10 mouse cellular contexts compared by ENCODE assay signal in genomic region chr11:115706584-115706983, GRCm38 (mm10). TPM values are rescaled to one million over a fixed set of nuclear protein-coding genes. Genes with fewer than 3 reads are reported as not detected.
A peak's percentile ranks its signal among the peaks of the same experiment; 100 is the strongest.
DNase-seq lines count a peak whose midpoint lies in the region; ATAC-seq and TF ChIP-seq lines count a peak whose summit lies in the region.
"Had no signal": no experiment of that assay in that cellular context is flagged by ENCODE, and none has a peak within 500 bp of the region (broad histone marks: within the 10 kb centered on the region; RNA-seq: fewer than 3 reads in every experiment).

No protein-coding gene starts in this region.

- no peak for DNase-seq in kidney, postnatal 0 days (ENCODE audit: low spot score)
- no peak for DNase-seq in kidney, adult 8-10 months
- DNase-seq in embryonic facial prominence, embryonic 14.5 days (ENCODE audit: low spot score) = no peak
- no peak for DNase-seq in adrenal gland, adult 18-20 months (ENCODE audit: low spot score in 2 of 2)
- no peak for DNase-seq in urinary bladder, adult 2 months (ENCODE audit: low spot score)
- no peak for DNase-seq in left cerebral cortex, adult 8-10 months (ENCODE audit: low spot score in 2 of 2)
- DNase-seq: cerebellum, adult 18-20 months had no signal

- no peak overlapping the region for H3K27ac ChIP-seq in kidney, postnatal 0 days
- H3K27ac ChIP-seq in embryonic facial prominence, embryonic 14.5 days (replicated peaks; ENCODE audit: low read depth, low read length) = no peak overlapping the region
- H3K27ac ChIP-seq in intestine, embryonic 15.5 days = no peak overlapping the region
- H3K27ac ChIP-seq in midbrain, embryonic 16.5 days (ENCODE audit: low read length) = no peak overlapping the region

- H3K27me3 ChIP-seq in kidney, postnatal 0 days (ENCODE audit: insufficient read depth, low read length) = no peaks in the 10 kb centered on the region
- H3K27me3 ChIP-seq in embryonic facial prominence, embryonic 14.5 days (replicated peaks; ENCODE audit: control insufficient read depth, insufficient read depth, low read length) = no peaks in the 10 kb centered on the region
- no peaks in the 10 kb centered on the region for H3K27me3 ChIP-seq in intestine, embryonic 15.5 days (replicated peaks)
- no peaks in the 10 kb centered on the region for H3K27me3 ChIP-seq in midbrain, embryonic 16.5 days (ENCODE audit: control insufficient read depth, insufficient read depth, low read depth, low read length)
- H3K27me3 ChIP-seq: Patski had no signal

- peaks cover 13% of the 10 kb centered on the region; the same call in 1 of the 2 replicates for H3K4me1 ChIP-seq in kidney, postnatal 0 days (replicated peaks; ENCODE audit: insufficient read depth, low read length)
- peaks cover 9% of the 10 kb centered on the region for H3K4me1 ChIP-seq in embryonic facial prominence, embryonic 14.5 days (ENCODE audit: control insufficient read depth, insufficient read depth, low read length)
- peaks cover 17% of the 10 kb centered on the region for H3K4me1 ChIP-seq in intestine, embryonic 15.5 days (replicated peaks)
- peaks cover 25% of the 10 kb centered on the region for H3K4me1 ChIP-seq in midbrain, embryonic 16.5 days (ENCODE audit: control insufficient read depth, insufficient read depth, low read length)

- no peaks in the 10 kb centered on the region for H3K9me3 ChIP-seq in kidney, postnatal 0 days (replicated peaks; ENCODE audit: low read length)
- H3K9me3 ChIP-seq in embryonic facial prominence, embryonic 14.5 days (ENCODE audit: control insufficient read depth, low read length) = no peaks in the 10 kb centered on the region
- H3K9me3 ChIP-seq in intestine, embryonic 15.5 days = no peaks in the 10 kb centered on the region
- no peaks in the 10 kb centered on the region for H3K9me3 ChIP-seq in midbrain, embryonic 16.5 days (replicated peaks; ENCODE audit: control insufficient read depth, low read length, poor library complexity, severe bottlenecking)

- H3K36me3 ChIP-seq in kidney, postnatal 0 days (ENCODE audit: insufficient read depth, low read length) = no peaks in the 10 kb centered on the region
- H3K36me3 ChIP-seq in embryonic facial prominence, embryonic 14.5 days (ENCODE audit: control insufficient read depth, insufficient read depth, low read length) = no peaks in the 10 kb centered on the region
- H3K36me3 ChIP-seq in intestine, embryonic 15.5 days = no peaks in the 10 kb centered on the region
- no peaks in the 10 kb centered on the region for H3K36me3 ChIP-seq in midbrain, embryonic 16.5 days (ENCODE audit: control insufficient read depth, insufficient read depth, low read length)

- TF ChIP-seq CTCF in kidney, postnatal 0 days (IDR thresholded peaks at IDR 0.05; ENCODE audit: low read depth) = no peak

- H3K9ac ChIP-seq in kidney, postnatal 0 days (ENCODE audit: low read depth, low read length) = no peak overlapping the region
- H3K9ac ChIP-seq in embryonic facial prominence, embryonic 14.5 days (ENCODE audit: low read depth, low read length) = peak overlapping the region; percentile 98
- 0 out of 2 replicates have a peak overlapping the region, but pooled peaks have one; percentile 99 for H3K9ac ChIP-seq in intestine, embryonic 15.5 days
- peak overlapping the region; percentile 86; the same call in 1 of the 2 replicates for H3K9ac ChIP-seq in midbrain, embryonic 16.5 days (ENCODE audit: low read depth, low read length)

- ATAC-seq in kidney, postnatal 0 days (replicated peaks; ENCODE audit: low FRiP score, low read depth) = no peak
- ATAC-seq in embryonic facial prominence, embryonic 14.5 days (ENCODE audit: low read depth) = no peak
- ATAC-seq in intestine, embryonic 15.5 days = no peak
- no peak for ATAC-seq in midbrain, embryonic 16.5 days
- ATAC-seq: Patski had no signal

- WGBS in kidney, postnatal 0 days = 87% methylated on average over 10 of the region's 10 CpGs
- 88% methylated on average over 10 of the region's 10 CpGs for WGBS in embryonic facial prominence, embryonic 14.5 days
- WGBS in intestine, embryonic 15.5 days = 90% methylated on average over 10 of the region's 10 CpGs
- 91% methylated on average over 10 of the region's 10 CpGs for WGBS in midbrain, embryonic 16.5 days

- H3K4me2 ChIP-seq in kidney, postnatal 0 days (ENCODE audit: low read length) = peak overlapping the region; percentile 78
- peak overlapping the region; percentile 79 for H3K4me2 ChIP-seq in embryonic facial prominence, embryonic 14.5 days (ENCODE audit: low read depth, low read length)
- H3K4me2 ChIP-seq in intestine, embryonic 15.5 days (replicated peaks) = peak overlapping the region; percentile 75
- peak overlapping the region; percentile 79 for H3K4me2 ChIP-seq in midbrain, embryonic 16.5 days (ENCODE audit: low read length)

- H3K4me3 ChIP-seq in kidney, postnatal 0 days (replicated peaks; ENCODE audit: low read depth, low read length) = peak overlapping the region; percentile 99; the same call in 1 of the 2 replicates
- H3K4me3 ChIP-seq in embryonic facial prominence, embryonic 14.5 days (ENCODE audit: low read depth, low read length) = peak overlapping the region; percentile 100
- H3K4me3 ChIP-seq in intestine, embryonic 15.5 days (replicated peaks) = no peak overlapping the region
- no peak overlapping the region for H3K4me3 ChIP-seq in midbrain, embryonic 16.5 days (ENCODE audit: low read depth, low read length)

RNA-seq across cellular contexts. Expression of gene Grb2, which starts 1.8 kb away (rescaled TPM):
- polyA plus RNA-seq in kidney, postnatal 0 days (2015; fragmentation: Nextera tagmentation; extraction: Ambion mirVana) = 69.9 and 72.8 TPM in 2 replicates
- 66.7 TPM in 2 replicates for polyA plus RNA-seq in embryonic facial prominence, embryonic 14.5 days (2014; fragmentation: Nextera tagmentation; extraction: Ambion mirVana)
- polyA plus RNA-seq in intestine, embryonic 15.5 days (2015; fragmentation: Nextera tagmentation; extraction: Ambion mirVana) = 79.3 and 79.4 TPM in 2 replicates
- polyA plus RNA-seq in midbrain, embryonic 16.5 days (2015; fragmentation: Nextera tagmentation; extraction: Ambion mirVana) = 177 and 196 TPM in 2 replicates
- 100 to 1,000 TPM in 1 of 2 experiments, 10 to 100 TPM in 1; 97.2 to 132 TPM for total RNA-seq in adrenal gland, adult 18-20 months (2021)
- 57.2 and 62.8 TPM in 2 replicates for polyA plus RNA-seq in urinary bladder, adult 2 months (2012; rRNA removed)
- total RNA-seq in left cerebral cortex, adult 8-10 months (2022) = 100 to 1,000 TPM; 206 to 217 (median 212) TPM

RNA-seq across cellular contexts. Expression of gene Tmem94, which starts 58.6 kb away (rescaled TPM):
- 19.6 TPM in 2 replicates for polyA plus RNA-seq in kidney, postnatal 0 days (2015; fragmentation: Nextera tagmentation; extraction: Ambion mirVana)
- 15.4 and 18.2 TPM in 2 replicates for polyA plus RNA-seq in embryonic facial prominence, embryonic 14.5 days (2014; fragmentation: Nextera tagmentation; extraction: Ambion mirVana)
- 18.6 and 20.8 TPM in 2 replicates for polyA plus RNA-seq in intestine, embryonic 15.5 days (2015; fragmentation: Nextera tagmentation; extraction: Ambion mirVana)
- 25.1 and 25.6 TPM in 2 replicates for polyA plus RNA-seq in midbrain, embryonic 16.5 days (2015; fragmentation: Nextera tagmentation; extraction: Ambion mirVana)
- total RNA-seq in adrenal gland, adult 18-20 months (2021) = 10 to 100 TPM; 57.3 to 70.3 TPM
- 20.8 and 25.9 TPM in 2 replicates for polyA plus RNA-seq in urinary bladder, adult 2 months (2012; rRNA removed)
- total RNA-seq in left cerebral cortex, adult 8-10 months (2022) = 10 to 100 TPM; 58.1 to 66.3 (median 62.9) TPM

Comparison
In these comparisons a context has a peak if more than half of its experiments do, and no peak if none do; other contexts are left out.
1. H3K4me3 ChIP-seq: peak in kidney, postnatal 0 days (single experiment) and embryonic facial prominence, embryonic 14.5 days (single experiment); none in intestine, embryonic 15.5 days (single experiment) and midbrain, embryonic 16.5 days (single experiment).
2. Peak in every context shown above with its lines, with median percentiles within 50 percentile points of each other: H3K4me2 ChIP-seq.